Mouse (Mus musculus): ENCODE results near the gene Nfrkb. TPM values are rescaled to one million over a fixed set of nuclear protein-coding genes. Genes with fewer than 3 reads are reported as not detected.
A peak's percentile ranks its signal among the peaks of the same experiment; 100 is the strongest.

Nfrkb gene
- polyA plus RNA-seq, 1 experiment from 2014 or later, result 30.0 TPM

- Histone ChIP-seq H3K4me1 (ENCODE audit: control insufficient read depth, insufficient read depth, low read length) (no peaks in the 10 kb centered on the region), H3K4me2 (ENCODE audit: low read length) (no peak overlapping the region), H3K36me3 (ENCODE audit: control insufficient read depth, insufficient read depth, low read length) (peaks cover 51% of the 10 kb centered on the region), H3K27me3 (replicated peaks; ENCODE audit: control insufficient read depth, insufficient read depth, low read length) (no peaks in the 10 kb centered on the region), H3K4me3 (ENCODE audit: low read depth, low read length) (no peak overlapping the region), H3K9ac (ENCODE audit: low read length) (no peak overlapping the region), H3K9me3 (replicated peaks; ENCODE audit: control insufficient read depth, low read length) (no peaks in the 10 kb centered on the region), H3K27ac (ENCODE audit: low read depth, low read length) (no peak overlapping the region)
- DNase-seq (ENCODE audit: low spot score) (no peak), ATAC-seq (no peak)
- WGBS, result 91% methylated on average over 8 of the region's 8 CpGs
These were observed 20.9 kb upstream of the Nfrkb start for GRCm38 (mm10) chr9:31365086-31365485.

DNA sequence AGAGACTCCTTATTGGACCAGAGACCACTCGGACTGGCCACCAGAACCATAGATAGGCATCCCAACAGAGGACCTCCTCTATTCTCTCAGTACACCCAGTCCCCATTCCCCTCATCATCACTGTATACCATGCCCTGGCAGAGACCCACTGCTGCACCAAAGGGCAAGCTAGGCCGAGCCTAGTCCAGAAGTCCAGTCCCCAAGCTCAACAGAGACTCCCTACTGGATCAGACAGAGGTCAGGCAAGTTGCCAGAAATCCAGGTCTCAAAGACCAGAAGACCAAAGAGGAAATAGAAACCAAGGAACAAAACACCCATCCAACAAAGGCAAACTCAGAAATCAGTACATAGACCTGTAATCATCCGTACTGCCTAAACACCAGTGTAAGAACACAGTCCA, 14.3 kb upstream of the Nfrkb start:
- Histone ChIP-seq H3K36me3 (ENCODE audit: control insufficient read depth, insufficient read depth, low read length) (peaks cover 37% of the 10 kb centered on the region), H3K4me1 (ENCODE audit: control insufficient read depth, insufficient read depth, low read length) (no peaks in the 10 kb centered on the region), H3K4me2 (ENCODE audit: low read length) (no peak overlapping the region), H3K27ac (ENCODE audit: low read depth, low read length) (no peak overlapping the region), H3K9me3 (replicated peaks; ENCODE audit: control insufficient read depth, low read length) (no peaks in the 10 kb centered on the region), H3K27me3 (replicated peaks; ENCODE audit: control insufficient read depth, insufficient read depth, low read length) (no peaks in the 10 kb centered on the region), H3K4me3 (ENCODE audit: low read depth, low read length) (no peak overlapping the region), H3K9ac (ENCODE audit: low read length) (no peak overlapping the region)
- DNase-seq (ENCODE audit: low spot score) (no peak), ATAC-seq (no peak)
- WGBS, result 96% methylated on average over 3 of the region's 3 CpGs

GRCm38 (mm10) chr9:31376661-31377060, 9.3 kb upstream of the Nfrkb start:
- Histone ChIP-seq H3K27ac (ENCODE audit: low read depth, low read length) (no peak overlapping the region), H3K9ac (ENCODE audit: low read length) (no peak overlapping the region), H3K27me3 (replicated peaks; ENCODE audit: control insufficient read depth, insufficient read depth, low read length) (no peaks in the 10 kb centered on the region), H3K9me3 (replicated peaks; ENCODE audit: control insufficient read depth, low read length) (no peaks in the 10 kb centered on the region), H3K36me3 (ENCODE audit: control insufficient read depth, insufficient read depth, low read length) (peaks cover 28% of the 10 kb centered on the region), H3K4me3 (ENCODE audit: low read depth, low read length) (no peak overlapping the region), H3K4me2 (ENCODE audit: low read length) (no peak overlapping the region), H3K4me1 (ENCODE audit: control insufficient read depth, insufficient read depth, low read length) (no peaks in the 10 kb centered on the region)
- no peak for DNase-seq (ENCODE audit: low spot score)
- ATAC-seq, result no peak

GRCm38 (mm10) chr9:31384786-31385499, 1.0 kb upstream of the Nfrkb start:
- H3K9me3 ChIP-seq (replicated peaks; ENCODE audit: control insufficient read depth, low read length), result no peaks in the 10 kb centered on the region
- no peak overlapping the region for H3K4me3 ChIP-seq (ENCODE audit: low read depth, low read length)
- no peak for DNase-seq (ENCODE audit: low spot score)
- no peak overlapping the region for H3K9ac ChIP-seq (ENCODE audit: low read length)
- no peak overlapping the region for H3K27ac ChIP-seq (ENCODE audit: low read depth, low read length)
- 83% methylated on average over 17 of the region's 17 CpGs for WGBS
- H3K27me3 ChIP-seq (replicated peaks; ENCODE audit: control insufficient read depth, insufficient read depth, low read length), result no peaks in the 10 kb centered on the region
- H3K4me2 ChIP-seq (ENCODE audit: low read length), result no peak overlapping the region
- H3K4me1 ChIP-seq (ENCODE audit: control insufficient read depth, insufficient read depth, low read length), result peaks cover 10% of the 10 kb centered on the region
- ATAC-seq, result no peak
- 0 out of 2 replicates have a peak, but pooled peaks cover 7% of the 10 kb centered on the region for H3K36me3 ChIP-seq (ENCODE audit: control insufficient read depth, insufficient read depth, low read length)

DNA sequence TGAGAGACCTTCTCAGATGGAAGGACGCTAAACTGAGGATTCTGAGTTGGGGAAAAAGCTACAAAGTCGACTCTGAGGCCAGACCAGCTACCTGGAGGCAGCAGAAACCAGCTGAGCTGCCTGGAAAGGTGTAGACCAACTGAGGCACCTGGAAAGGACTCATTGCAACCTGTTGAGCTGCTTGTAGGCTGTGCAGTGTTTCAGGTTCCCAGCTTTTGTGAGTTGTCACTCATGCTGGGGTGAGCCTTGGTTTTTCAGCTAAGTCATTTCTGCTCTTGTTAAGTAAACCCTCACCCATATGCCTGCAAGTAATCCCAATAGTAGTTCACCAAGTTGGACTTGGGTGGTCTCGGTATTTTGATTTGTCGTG, 507 bp upstream of the Nfrkb start:
- H3K4me3 ChIP-seq (ENCODE audit: low read depth, low read length), result peak overlapping the region; percentile 87

GRCm38 (mm10) chr9:31386368-31387180, 582 bp downstream of the Nfrkb start:
- Histone ChIP-seq H3K9me3 (replicated peaks; ENCODE audit: control insufficient read depth, low read length) (no peaks in the 10 kb centered on the region), H3K4me1 (ENCODE audit: control insufficient read depth, insufficient read depth, low read length) (peaks cover 10% of the 10 kb centered on the region), H3K36me3 (ENCODE audit: control insufficient read depth, insufficient read depth, low read length) (peaks cover 21% of the 10 kb centered on the region), H3K4me3 (ENCODE audit: low read depth, low read length) (peak overlapping the region; percentile 87), H3K4me2 (ENCODE audit: low read length) (peak overlapping the region; percentile 65), H3K9ac (ENCODE audit: low read length) (peak overlapping the region; percentile 81), H3K27me3 (replicated peaks; ENCODE audit: control insufficient read depth, insufficient read depth, low read length) (no peaks in the 10 kb centered on the region), H3K27ac (ENCODE audit: low read depth, low read length) (peak overlapping the region; percentile 52; the same call in 1 of the 2 replicates)
- ATAC-seq (peak; percentile 83), DNase-seq (ENCODE audit: low spot score) (peak; percentile 41)
- 12% methylated on average over 36 of the region's 44 CpGs for WGBS

More for the DNA sequence above, 507 bp upstream of the Nfrkb start:
- Histone ChIP-seq H3K27ac (ENCODE audit: low read depth, low read length) (no peak overlapping the region), H3K4me2 (ENCODE audit: low read length) (peak overlapping the region; percentile 65), H3K4me1 (ENCODE audit: control insufficient read depth, insufficient read depth, low read length) (peaks cover 10% of the 10 kb centered on the region), H3K36me3 (ENCODE audit: control insufficient read depth, insufficient read depth, low read length) (peaks cover 10% of the 10 kb centered on the region; the same call in 1 of the 2 replicates), H3K9me3 (replicated peaks; ENCODE audit: control insufficient read depth, low read length) (no peaks in the 10 kb centered on the region), H3K9ac (ENCODE audit: low read length) (peak overlapping the region; percentile 81), H3K27me3 (replicated peaks; ENCODE audit: control insufficient read depth, insufficient read depth, low read length) (no peaks in the 10 kb centered on the region)
- peak; percentile 38 for ATAC-seq
- DNase-seq (ENCODE audit: low spot score), result no peak
- 29% methylated on average over 4 of the region's 4 CpGs for WGBS

DNA sequence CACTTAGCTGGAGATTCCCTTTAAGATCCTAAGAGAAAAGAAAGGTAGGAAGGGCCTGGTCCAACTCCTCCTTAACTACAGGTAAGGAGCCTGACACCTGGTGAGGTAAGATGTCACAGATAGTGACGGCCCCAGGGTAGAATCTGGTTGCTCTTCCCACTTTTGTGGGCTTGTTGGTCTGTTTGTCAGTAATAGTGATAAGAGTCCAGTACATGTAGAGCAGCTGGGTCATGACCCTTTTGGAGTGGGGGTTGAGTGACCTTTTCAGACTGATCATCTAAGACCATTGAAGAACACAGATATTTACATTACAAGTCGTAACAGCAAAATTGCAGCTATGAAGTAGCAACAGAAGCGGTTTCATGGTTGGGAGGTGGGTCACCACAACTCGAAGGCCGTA, 1.2 kb downstream of the Nfrkb start:
- Histone ChIP-seq H3K4me3 (ENCODE audit: low read depth, low read length) (peak overlapping the region; percentile 87), H3K27ac (ENCODE audit: low read depth, low read length) (no peak overlapping the region), H3K9ac (ENCODE audit: low read length) (peak overlapping the region; percentile 81; the same call in 1 of the 2 replicates), H3K4me1 (ENCODE audit: control insufficient read depth, insufficient read depth, low read length) (peaks cover 10% of the 10 kb centered on the region), H3K9me3 (replicated peaks; ENCODE audit: control insufficient read depth, low read length) (no peaks in the 10 kb centered on the region), H3K27me3 (replicated peaks; ENCODE audit: control insufficient read depth, insufficient read depth, low read length) (no peaks in the 10 kb centered on the region), H3K36me3 (ENCODE audit: control insufficient read depth, insufficient read depth, low read length) (peaks cover 28% of the 10 kb centered on the region), H3K4me2 (ENCODE audit: low read length) (peak overlapping the region; percentile 65)
- ATAC-seq, result no peak
- WGBS, result 93% methylated on average over 5 of the region's 5 CpGs
- no peak for DNase-seq (ENCODE audit: low spot score)

DNA sequence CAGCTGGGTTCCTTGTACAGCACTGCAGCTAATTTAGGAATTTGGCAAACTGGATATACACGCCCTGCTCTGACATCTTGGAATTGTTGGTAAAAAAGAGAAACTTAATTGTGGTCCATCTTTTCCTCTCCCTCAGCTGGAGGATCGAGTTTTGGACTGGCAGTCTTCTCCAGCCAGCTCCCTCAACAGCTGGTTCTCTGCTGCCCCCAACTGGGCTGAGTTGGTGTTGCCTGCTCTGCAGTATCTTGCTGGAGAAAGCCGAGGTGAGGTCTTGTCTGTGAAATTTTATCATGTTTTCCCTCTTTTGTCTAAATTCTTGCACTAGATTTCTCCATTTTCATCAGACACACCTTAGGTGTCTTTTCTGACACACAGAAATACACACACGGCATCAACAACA, 14.4 kb downstream of the Nfrkb start:
- H3K27me3 ChIP-seq (replicated peaks; ENCODE audit: control insufficient read depth, insufficient read depth, low read length), result no peaks in the 10 kb centered on the region
- H3K4me3 ChIP-seq (ENCODE audit: low read depth, low read length), result no peak overlapping the region
- no peak overlapping the region for H3K4me2 ChIP-seq (ENCODE audit: low read length)
- H3K4me1 ChIP-seq (ENCODE audit: control insufficient read depth, insufficient read depth, low read length), result no peaks in the 10 kb centered on the region
- H3K9ac ChIP-seq (ENCODE audit: low read length), result no peak overlapping the region
- no peak for ATAC-seq
- 58% methylated on average over 4 of the region's 4 CpGs for WGBS
- peaks cover 97% of the 10 kb centered on the region for H3K36me3 ChIP-seq (ENCODE audit: control insufficient read depth, insufficient read depth, low read length)
- H3K9me3 ChIP-seq (replicated peaks; ENCODE audit: control insufficient read depth, low read length), result no peaks in the 10 kb centered on the region
- no peak overlapping the region for H3K27ac ChIP-seq (ENCODE audit: low read depth, low read length)
- DNase-seq (ENCODE audit: low spot score), result peak; percentile 68

DNA sequence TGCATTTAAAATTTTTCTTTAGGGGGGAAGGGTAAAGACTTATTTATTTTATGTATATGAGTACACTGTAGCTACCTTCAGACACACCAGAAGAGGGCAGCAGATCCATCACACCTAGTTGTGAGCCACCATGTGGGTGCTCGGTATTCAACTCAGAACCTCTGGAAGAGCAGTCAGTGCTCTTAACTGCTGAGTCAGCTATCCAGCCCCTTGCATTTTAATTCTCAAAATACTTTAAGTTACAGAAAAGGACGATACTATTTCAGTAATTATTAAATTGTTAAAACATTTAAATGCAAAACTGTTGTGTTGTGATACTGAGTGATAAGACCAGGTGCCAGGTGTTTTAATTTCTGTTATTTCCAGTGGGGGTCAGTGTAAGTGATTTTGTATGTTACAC, 18.3 kb downstream of the Nfrkb start:
- H3K36me3 ChIP-seq (ENCODE audit: control insufficient read depth, insufficient read depth, low read length), result peaks cover 84% of the 10 kb centered on the region
- H3K27ac ChIP-seq (ENCODE audit: low read depth, low read length), result no peak overlapping the region
- H3K9me3 ChIP-seq (replicated peaks; ENCODE audit: control insufficient read depth, low read length), result no peaks in the 10 kb centered on the region
- DNase-seq (ENCODE audit: low spot score) (no peak), ATAC-seq (no peak)
- no peaks in the 10 kb centered on the region for H3K27me3 ChIP-seq (replicated peaks; ENCODE audit: control insufficient read depth, insufficient read depth, low read length)
- no peak overlapping the region for H3K4me3 ChIP-seq (ENCODE audit: low read depth, low read length)
- H3K9ac ChIP-seq (ENCODE audit: low read length), result no peak overlapping the region
- 82% methylated on average over 2 of the region's 2 CpGs for WGBS
- no peaks in the 10 kb centered on the region for H3K4me1 ChIP-seq (ENCODE audit: control insufficient read depth, insufficient read depth, low read length)
- no peak overlapping the region for H3K4me2 ChIP-seq (ENCODE audit: low read length)

Data from forebrain, embryonic 14.5 days (tissue).